Mouse (Mus musculus) midbrain, embryonic 16.5 days (tissue): Measurements from ENCODE around the gene Psmd12. TPM values are rescaled to one million over a fixed set of nuclear protein-coding genes. Genes with fewer than 3 reads are reported as not detected.

ENCODE experiments used
- ATAC-seq: fragments of 200-750 bp; cut with Nextera tagmentation; 2 replicates; pipeline ENCODE4 v1.8.0; 2017; ENCODE audit warnings: moderate TSS enrichment
- H3K27ac ChIP-seq: fragments of 300-500 bp; sonication (generic); 2 replicates; pipeline ENCODE4 v1.5.1; 2014; ENCODE audit warnings: mild to moderate bottlenecking, low read length, mixed read lengths
- H3K27me3 ChIP-seq: fragments of 300-500 bp; sonication (generic); 2 replicates; pipeline ENCODE4 v1.6.1; 2014; ENCODE audit warnings: low read depth, low read length, mixed read lengths; ENCODE audit not compliant: control insufficient read depth, insufficient read depth
- H3K36me3 ChIP-seq: fragments of 300-500 bp; sonication (generic); 2 replicates; pipeline ENCODE4 v1.6.1; 2014; ENCODE audit warnings: mild to moderate bottlenecking, low read length, moderate library complexity, mixed read lengths; ENCODE audit not compliant: control insufficient read depth, insufficient read depth
- H3K4me1 ChIP-seq: fragments of 300-500 bp; sonication (generic); 2 replicates; pipeline ENCODE4 v1.6.1; 2014; ENCODE audit warnings: mild to moderate bottlenecking, low read length, mixed read lengths; ENCODE audit not compliant: control insufficient read depth, insufficient read depth
- H3K4me2 ChIP-seq: fragments of 300-500 bp; sonication (generic); 2 replicates; pipeline ENCODE4 v1.6.1; 2014; ENCODE audit warnings: mild to moderate bottlenecking, low read length, mixed read lengths
- H3K4me3 ChIP-seq: fragments of 300-500 bp; sonication (generic); 2 replicates; pipeline ENCODE4 v1.5.1; 2014; ENCODE audit warnings: low read depth, mild to moderate bottlenecking, low read length, moderate library complexity, mixed read lengths
- H3K9ac ChIP-seq: fragments of 300-500 bp; sonication (generic); 2 replicates; pipeline ENCODE4 v1.6.1; 2014; ENCODE audit warnings: low read depth, low read length, mixed read lengths
- H3K9me3 ChIP-seq: fragments of 300-500 bp; sonication (generic); replicated peaks from 2 replicates; pipeline ENCODE4 v1.6.1; 2014; ENCODE audit warnings: mild to moderate bottlenecking, low read length, mixed read lengths; ENCODE audit not compliant: control insufficient read depth, poor library complexity, severe bottlenecking
- WGBS: fragments of 180-500 bp; shearing (Covaris S2); extraction: QIAGEN DNeasy Blood & Tissue Kit; methylation state at CpG from one replicate; pipeline ENCODE4 v1.1.7; 2014; 5-methylcytosine and 5-hydroxymethylcytosine counted together
- polyA plus RNA-seq: library from polyadenylated mRNA; unstranded; fragments of >200 nt; fragmentation: Nextera tagmentation; extraction: Ambion mirVana; gene quantifications from 2 replicates; pipeline ENCODE4 v1.2.1, GENCODE M21; 2015

Gene Psmd12
- polyA plus RNA-seq, 1 experiment from 2014 or later, result 156 TPM

GRCm38 (mm10) chr11:107458286-107458685 lies 21.0 kb upstream of the Psmd12 start:
- no peaks in the 10 kb centered on the region for H3K4me1 ChIP-seq
- H3K27ac ChIP-seq, result no peak overlapping the region
- WGBS, result 82% methylated on average over 12 of the region's 12 CpGs
- ATAC-seq, result no peak
- H3K4me3 ChIP-seq, result no peak overlapping the region
- no peak overlapping the region for H3K9ac ChIP-seq
- H3K4me2 ChIP-seq, result no peak overlapping the region
- no peaks in the 10 kb centered on the region; the same call in 1 of the 2 replicates for H3K9me3 ChIP-seq
- no peaks in the 10 kb centered on the region for H3K27me3 ChIP-seq
- H3K36me3 ChIP-seq, result no peaks in the 10 kb centered on the region

GRCm38 (mm10) chr11:107458986-107459385 lies 20.3 kb upstream of the Psmd12 start:
- no peak overlapping the region for H3K4me3 ChIP-seq
- no peaks in the 10 kb centered on the region for H3K9me3 ChIP-seq
- no peak for ATAC-seq
- no peak overlapping the region for H3K9ac ChIP-seq
- 93% methylated on average over 7 of the region's 7 CpGs for WGBS
- H3K36me3 ChIP-seq, result no peaks in the 10 kb centered on the region
- no peaks in the 10 kb centered on the region for H3K4me1 ChIP-seq
- no peak overlapping the region for H3K4me2 ChIP-seq
- H3K27me3 ChIP-seq, result no peaks in the 10 kb centered on the region
- H3K27ac ChIP-seq, result no peak overlapping the region

GRCm38 (mm10) chr11:107459828-107460227 lies 19.5 kb upstream of the Psmd12 start:
- WGBS, result 68% methylated on average over 7 of the region's 7 CpGs
- no peak for ATAC-seq
- no peaks in the 10 kb centered on the region for H3K27me3 ChIP-seq
- no peak overlapping the region for H3K9ac ChIP-seq
- no peak overlapping the region for H3K4me2 ChIP-seq
- H3K4me1 ChIP-seq, result 0 out of 2 replicates have a peak, but pooled peaks cover 2% of the 10 kb centered on the region
- no peak overlapping the region for H3K27ac ChIP-seq
- H3K36me3 ChIP-seq, result no peaks in the 10 kb centered on the region
- no peak overlapping the region for H3K4me3 ChIP-seq
- no peaks in the 10 kb centered on the region for H3K9me3 ChIP-seq

GRCm38 (mm10) chr11:107462478-107462877 lies 16.8 kb upstream of the Psmd12 start:
- Histone ChIP-seq H3K27ac (no peak overlapping the region), H3K9ac (no peak overlapping the region), H3K4me2 (no peak overlapping the region), H3K27me3 (no peaks in the 10 kb centered on the region), H3K4me3 (no peak overlapping the region), H3K36me3 (no peaks in the 10 kb centered on the region), H3K9me3 (no peaks in the 10 kb centered on the region), H3K4me1 (peaks cover 5% of the 10 kb centered on the region; the same call in 1 of the 2 replicates)
- WGBS, result 97% methylated on average over 3 of the region's 3 CpGs
- ATAC-seq, result no peak

GRCm38 (mm10) chr11:107463251-107463681 lies 16.0 kb upstream of the Psmd12 start:
- no peak overlapping the region for H3K4me3 ChIP-seq
- H3K4me2 ChIP-seq, result no peak overlapping the region
- H3K27me3 ChIP-seq, result no peaks in the 10 kb centered on the region
- ATAC-seq, result no peak
- no peaks in the 10 kb centered on the region for H3K36me3 ChIP-seq
- H3K27ac ChIP-seq, result no peak overlapping the region
- 92% methylated on average over 12 of the region's 12 CpGs for WGBS
- H3K9me3 ChIP-seq, result no peaks in the 10 kb centered on the region
- H3K9ac ChIP-seq, result no peak overlapping the region
- peaks cover 9% of the 10 kb centered on the region for H3K4me1 ChIP-seq

GRCm38 (mm10) chr11:107464141-107464540 lies 15.1 kb upstream of the Psmd12 start:
- Histone ChIP-seq H3K4me3 (no peak overlapping the region), H3K36me3 (no peaks in the 10 kb centered on the region), H3K9ac (no peak overlapping the region), H3K27ac (no peak overlapping the region; the same call in 1 of the 2 replicates), H3K4me2 (no peak overlapping the region), H3K9me3 (no peaks in the 10 kb centered on the region), H3K4me1 (peaks cover 12% of the 10 kb centered on the region), H3K27me3 (no peaks in the 10 kb centered on the region)
- no peak for ATAC-seq
- WGBS, result 56% methylated on average over 6 of the region's 6 CpGs

- 93% methylated on average over 4 of the region's 4 CpGs for WGBS
- no peak for ATAC-seq
Measured at GRCm38 (mm10) chr11:107465041-107465440, 14.2 kb upstream of the Psmd12 start.

GRCm38 (mm10) chr11:107465969-107466368 lies 13.3 kb upstream of the Psmd12 start:
- H3K4me2 ChIP-seq, result no peak overlapping the region
- ATAC-seq, result no peak
- no peak overlapping the region for H3K9ac ChIP-seq
- no peak overlapping the region for H3K4me3 ChIP-seq
- H3K27me3 ChIP-seq, result no peaks in the 10 kb centered on the region
- WGBS, result 67% methylated on average over 1 of the region's 1 CpGs
- no peaks in the 10 kb centered on the region for H3K9me3 ChIP-seq
- H3K27ac ChIP-seq, result no peak overlapping the region
- H3K36me3 ChIP-seq, result no peaks in the 10 kb centered on the region
- peaks cover 12% of the 10 kb centered on the region for H3K4me1 ChIP-seq

More at GRCm38 (mm10) chr11:107465041-107465440, 14.2 kb upstream of the Psmd12 start:
- H3K27ac ChIP-seq, result no peak overlapping the region
- H3K4me1 ChIP-seq, result peaks cover 12% of the 10 kb centered on the region
- H3K27me3 ChIP-seq, result no peaks in the 10 kb centered on the region
- H3K4me2 ChIP-seq, result no peak overlapping the region
- H3K9me3 ChIP-seq, result no peaks in the 10 kb centered on the region
- no peak overlapping the region for H3K9ac ChIP-seq
- H3K4me3 ChIP-seq, result no peak overlapping the region
- no peaks in the 10 kb centered on the region for H3K36me3 ChIP-seq

- Histone ChIP-seq H3K4me2 (no peak overlapping the region; the same call in 1 of the 2 replicates), H3K36me3 (no peaks in the 10 kb centered on the region), H3K9me3 (no peaks in the 10 kb centered on the region), H3K27me3 (no peaks in the 10 kb centered on the region), H3K4me3 (no peak overlapping the region), H3K27ac (no peak overlapping the region), H3K9ac (no peak overlapping the region), H3K4me1 (peaks cover 18% of the 10 kb centered on the region)
- 78% methylated on average over 6 of the region's 6 CpGs for WGBS
- no peak for ATAC-seq
Measured at GRCm38 (mm10) chr11:107466611-107467391, 12.5 kb upstream of the Psmd12 start.
